Mouse (Mus musculus) spleen, adult 2 months (tissue): ENCODE measurements at regions not wholly inside any gene's neighbourhood (a gene's known extent, or its start where the extent isn't known, plus 50 kb on each side); places are given as distances from the start of the nearest gene placed in this dataset.

Experiments
- CTCF ChIP-seq: fragments of 200-500 bp; IDR thresholded peaks from 2 replicates; pipeline ENCODE4 v1.5.1; 2011; ENCODE audit warnings: mild to moderate bottlenecking, inconsistent platforms; ENCODE audit not compliant: insufficient read depth, insufficient read length, insufficient replicate concordance; ENCODE audit errors: extremely low read depth
- POLR2A ChIP-seq: fragments of 200-500 bp; IDR thresholded peaks from 2 replicates; pipeline ENCODE4 v1.6.1; 2011; ENCODE audit warnings: low read depth, low read length, inconsistent platforms

GRCm38 (mm10) chr19:26091386-26091785 is 419.2 kb downstream of the Dmrt2 start:
- TF ChIP-seq CTCF, result no peak
- no peak for TF ChIP-seq POLR2A
